Mouse (Mus musculus) adrenal gland, postnatal 25 days (tissue): ENCODE results near the gene Stard10. TPM values are rescaled to one million over a fixed set of nuclear protein-coding genes. Genes with fewer than 3 reads are reported as not detected.

Source experiments
- DNase-seq: peaks from one replicate; pipeline ENCODE4 v3.0.0; 2021; ENCODE audit warnings: mixed read lengths
- total RNA-seq: library from RNA; stranded (reverse); gene quantifications from 2 replicates; pipeline ENCODE4 v1.2.3, GENCODE M21; 2021

Stard10 gene
- total RNA-seq, 1 experiment from 2014 or later = 19.8 TPM

GRCm38 (mm10) chr7:101302691-101303090 lies 14.2 kb upstream of the Stard10 start:
- no peak for DNase-seq

DNA sequence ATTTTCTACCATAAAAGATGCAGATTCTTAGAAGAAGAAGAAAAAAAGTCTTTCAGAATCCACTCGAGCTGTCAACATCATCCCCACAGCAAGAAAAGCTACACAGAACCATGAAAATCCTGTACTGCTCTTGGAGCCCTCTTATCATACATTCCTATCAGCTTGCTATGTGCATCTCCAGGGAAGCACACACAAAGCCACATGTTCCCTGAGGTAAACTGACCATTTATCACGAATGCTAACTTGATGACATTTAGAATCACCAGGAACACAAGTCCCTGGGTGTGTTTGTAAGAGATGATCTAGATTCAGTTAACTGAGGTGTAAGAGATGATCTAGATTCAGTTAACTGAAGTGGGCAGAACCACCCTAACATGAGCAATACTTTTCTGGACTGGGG lies 10.0 kb upstream of the Stard10 start:
- no peak for DNase-seq

GRCm38 (mm10) chr7:101309985-101310326 lies 6.9 kb upstream of the Stard10 start:
- DNase-seq = no peak

DNA sequence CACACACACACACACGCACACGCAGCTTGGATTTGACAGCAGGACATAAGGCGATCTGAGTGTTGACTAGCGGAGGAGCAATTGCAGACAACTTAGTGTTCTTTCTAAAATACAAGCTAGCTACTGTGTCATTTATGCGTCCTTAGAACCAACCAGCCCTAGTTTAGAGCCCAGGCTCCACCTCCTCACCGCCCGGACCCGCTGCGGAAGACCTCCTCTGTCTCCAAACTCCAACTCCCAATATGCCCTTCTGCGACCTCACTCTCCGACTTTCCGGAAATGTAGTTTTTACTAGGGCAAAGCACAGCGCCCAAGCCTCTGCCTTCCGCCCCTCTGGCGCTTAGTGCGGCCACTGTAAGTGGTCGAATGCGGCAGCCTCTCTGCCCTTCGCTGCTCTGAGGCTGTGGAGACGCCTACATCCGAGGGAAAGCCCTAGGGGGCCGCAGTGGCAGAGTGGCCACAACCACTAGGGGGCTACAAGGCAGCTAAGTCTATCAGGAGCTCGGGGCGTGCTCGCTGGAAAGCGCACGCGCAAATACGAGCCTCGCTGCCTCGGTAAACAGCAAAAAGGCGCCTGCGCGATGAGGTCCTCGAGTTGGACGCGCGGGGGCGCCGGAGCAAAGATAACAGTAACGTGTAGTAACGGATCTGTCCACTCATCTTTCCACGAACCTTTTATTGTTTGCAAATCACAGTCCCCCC lies 6.4 kb upstream of the Stard10 start:
- peak; percentile 95 for DNase-seq

DNA sequence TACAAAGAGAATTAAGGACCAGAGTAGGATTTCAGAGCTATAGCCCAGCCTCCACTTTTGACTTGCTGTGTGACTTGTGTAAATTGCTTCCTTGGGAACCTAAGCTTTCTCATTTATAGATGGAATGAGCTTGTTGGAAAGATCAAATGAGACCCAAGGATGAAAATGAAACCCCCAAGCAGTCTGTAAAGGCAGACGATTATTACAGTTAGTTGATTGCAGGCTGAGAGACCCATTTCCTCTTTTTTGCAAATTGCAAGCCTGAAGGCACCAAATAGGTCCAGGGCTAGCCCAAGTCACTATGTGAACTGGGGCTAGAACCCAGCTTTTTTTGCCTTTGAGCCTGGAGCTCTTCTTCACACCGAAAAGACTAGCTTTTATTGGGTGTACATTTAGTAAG lies 5.8 kb upstream of the Stard10 start:
- no peak for DNase-seq

DNA sequence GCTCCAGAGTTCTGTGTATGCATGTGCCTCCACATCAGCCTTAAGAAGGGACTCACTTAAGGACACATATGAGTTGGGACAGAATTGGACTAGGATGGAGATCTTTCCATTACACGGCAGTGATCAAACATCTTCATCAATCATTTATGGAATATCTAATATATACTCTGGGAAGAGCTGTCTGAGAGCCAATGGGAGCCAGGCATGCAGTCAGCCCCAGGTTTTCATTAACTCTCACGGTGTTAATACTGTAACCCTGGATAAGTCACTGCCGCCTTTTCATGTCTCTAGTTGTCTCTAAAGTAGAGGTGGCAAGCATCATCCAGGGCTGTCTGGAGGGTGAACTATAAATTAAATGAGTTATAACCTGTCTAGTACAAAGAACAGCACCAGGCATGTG lies 3.9 kb upstream of the Stard10 start:
- no peak for DNase-seq

- DNase-seq = no peak
These were observed 2.5 kb upstream of the Stard10 start for GRCm38 (mm10) chr7:101314396-101314795.

DNA sequence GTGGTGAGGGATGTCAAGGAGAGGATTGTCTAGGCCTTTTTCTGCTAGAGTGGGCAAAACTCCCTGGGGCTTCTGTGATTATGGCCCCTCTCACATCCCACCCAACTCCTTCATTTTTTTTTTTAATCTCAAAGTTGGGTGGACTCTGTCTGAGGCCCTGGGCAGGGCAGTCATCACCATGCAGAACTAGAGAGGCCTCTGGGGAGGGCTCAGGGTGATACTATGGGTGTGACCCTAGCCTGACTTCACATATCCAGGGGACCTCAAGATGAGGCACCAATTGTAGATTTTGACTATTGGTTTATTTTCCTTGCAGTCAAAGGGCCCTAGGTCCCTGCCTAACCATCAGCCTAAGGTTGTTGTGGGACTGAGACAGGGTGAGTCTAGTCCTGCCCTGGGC lies 1.2 kb upstream of the Stard10 start:
- no peak for DNase-seq

- no peak for DNase-seq
These were observed 290 bp upstream of the Stard10 start for GRCm38 (mm10) chr7:101316591-101317001.

- DNase-seq = no peak
These were observed 2.0 kb downstream of the Stard10 start for GRCm38 (mm10) chr7:101318848-101319247.

- no peak for DNase-seq
These were observed 2.9 kb downstream of the Stard10 start for GRCm38 (mm10) chr7:101319796-101320195.

GRCm38 (mm10) chr7:101320399-101321217 lies 3.7 kb downstream of the Stard10 start:
- DNase-seq = peak; percentile 53

- peak; percentile 35 for DNase-seq
These were observed 4.4 kb downstream of the Stard10 start for GRCm38 (mm10) chr7:101321218-101321827.

- no peak for DNase-seq
These were observed 6.3 kb downstream of the Stard10 start for GRCm38 (mm10) chr7:101323141-101323594.

DNA sequence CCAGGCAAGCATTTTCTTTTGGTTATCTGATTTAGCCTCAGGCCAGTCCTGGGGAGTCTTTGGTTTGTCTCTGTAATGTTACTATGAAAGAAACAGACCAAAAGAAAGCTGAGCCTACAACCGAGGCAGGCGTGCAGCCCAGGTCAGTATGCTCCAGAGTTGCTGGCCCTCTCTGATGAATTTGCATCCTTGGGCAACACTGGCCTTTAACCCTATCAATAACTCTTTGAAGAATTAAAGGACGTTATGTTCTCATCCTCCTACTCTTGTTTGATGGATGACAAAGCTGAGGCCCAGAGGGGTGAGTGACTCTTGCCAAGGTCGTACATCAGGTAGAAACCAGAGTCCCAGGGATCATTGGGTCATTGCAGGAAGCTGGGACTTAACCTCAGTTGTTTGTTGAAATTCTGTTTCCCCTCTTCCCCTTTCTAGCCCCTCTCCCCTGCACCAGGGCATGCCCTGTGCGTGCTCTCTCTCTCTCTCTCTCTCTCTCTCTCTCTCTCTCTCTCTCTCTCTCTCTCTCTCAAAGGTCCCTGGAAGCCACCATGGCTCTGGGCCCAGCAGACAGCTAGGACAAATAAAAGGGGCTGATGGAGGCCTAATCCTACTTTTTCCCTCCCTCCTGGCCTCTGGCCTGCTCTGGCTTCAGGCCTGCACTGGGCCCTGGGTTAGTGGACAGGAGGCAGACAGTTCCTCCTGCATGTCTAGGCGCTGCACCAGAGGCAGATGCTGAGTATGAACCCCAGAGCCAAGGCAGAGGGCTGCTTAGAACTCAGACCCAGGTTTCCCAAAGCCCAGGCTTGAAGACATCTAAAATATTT lies 7.5 kb downstream of the Stard10 start:
- DNase-seq = no peak

DNA sequence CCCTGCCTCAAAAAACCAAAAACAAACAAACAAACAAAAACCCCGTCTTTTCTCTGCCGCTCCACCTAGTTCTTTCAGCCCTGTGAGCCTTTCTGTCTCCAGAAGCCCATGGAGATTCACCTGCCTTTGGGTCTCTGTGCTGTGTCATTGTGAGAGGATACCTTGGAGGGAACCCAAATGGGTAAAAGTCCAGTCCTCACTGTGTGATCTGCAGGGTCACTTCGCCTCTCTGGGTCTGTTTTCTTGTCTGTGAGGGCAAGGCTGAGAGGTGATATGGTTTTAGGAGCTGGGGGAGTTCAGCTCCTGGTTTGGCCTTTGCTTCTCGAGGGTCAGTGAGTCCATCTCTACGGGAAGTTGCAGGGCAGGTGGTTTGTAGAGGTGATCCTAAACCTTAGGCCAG lies 9.1 kb downstream of the Stard10 start:
- DNase-seq = no peak

DNA sequence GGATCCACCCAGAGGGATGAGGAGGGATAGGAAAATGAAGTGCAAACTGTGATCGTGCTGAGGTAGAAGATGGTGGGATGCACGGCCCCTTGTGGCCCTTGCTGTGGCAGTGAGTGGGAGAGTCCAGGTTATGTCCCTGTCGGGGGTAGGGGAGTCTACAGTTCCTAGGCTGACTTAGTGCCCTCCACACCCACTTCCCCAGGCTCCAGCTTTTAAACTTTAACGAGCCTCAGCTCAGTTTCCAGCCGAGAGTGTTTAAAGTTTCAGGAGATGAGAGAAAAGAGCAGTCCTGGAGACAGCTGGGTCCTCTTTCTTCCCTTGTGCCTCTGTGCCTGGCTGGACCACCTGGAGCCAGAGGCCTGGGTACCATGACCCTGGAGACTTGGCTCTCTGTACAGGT lies 10.4 kb downstream of the Stard10 start:
- DNase-seq = no peak

GRCm38 (mm10) chr7:101327786-101328185 lies 10.9 kb downstream of the Stard10 start:
- DNase-seq = no peak

GRCm38 (mm10) chr7:101328621-101329158 lies 11.8 kb downstream of the Stard10 start:
- DNase-seq = peak; percentile 32

DNA sequence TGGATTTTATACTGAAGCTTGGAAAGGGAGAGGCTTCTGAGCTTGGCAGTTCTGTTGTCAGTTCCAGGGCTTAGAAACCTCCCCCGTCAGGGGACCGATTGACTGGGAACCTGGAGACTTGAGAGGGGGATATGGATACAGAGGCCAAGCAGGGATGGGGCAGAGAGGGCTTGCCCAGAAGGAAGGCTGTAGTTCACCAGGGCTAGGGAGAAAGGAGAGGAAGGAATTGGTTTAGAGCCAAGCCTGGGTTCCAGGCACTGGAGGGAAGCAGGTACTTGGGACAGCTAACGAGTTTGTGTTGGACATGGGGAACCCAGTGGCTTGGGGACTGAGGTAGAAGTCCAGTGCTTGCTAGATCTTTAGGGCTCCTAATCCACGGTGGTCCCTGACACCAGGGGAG lies 12.7 kb downstream of the Stard10 start:
- no peak for DNase-seq

DNA sequence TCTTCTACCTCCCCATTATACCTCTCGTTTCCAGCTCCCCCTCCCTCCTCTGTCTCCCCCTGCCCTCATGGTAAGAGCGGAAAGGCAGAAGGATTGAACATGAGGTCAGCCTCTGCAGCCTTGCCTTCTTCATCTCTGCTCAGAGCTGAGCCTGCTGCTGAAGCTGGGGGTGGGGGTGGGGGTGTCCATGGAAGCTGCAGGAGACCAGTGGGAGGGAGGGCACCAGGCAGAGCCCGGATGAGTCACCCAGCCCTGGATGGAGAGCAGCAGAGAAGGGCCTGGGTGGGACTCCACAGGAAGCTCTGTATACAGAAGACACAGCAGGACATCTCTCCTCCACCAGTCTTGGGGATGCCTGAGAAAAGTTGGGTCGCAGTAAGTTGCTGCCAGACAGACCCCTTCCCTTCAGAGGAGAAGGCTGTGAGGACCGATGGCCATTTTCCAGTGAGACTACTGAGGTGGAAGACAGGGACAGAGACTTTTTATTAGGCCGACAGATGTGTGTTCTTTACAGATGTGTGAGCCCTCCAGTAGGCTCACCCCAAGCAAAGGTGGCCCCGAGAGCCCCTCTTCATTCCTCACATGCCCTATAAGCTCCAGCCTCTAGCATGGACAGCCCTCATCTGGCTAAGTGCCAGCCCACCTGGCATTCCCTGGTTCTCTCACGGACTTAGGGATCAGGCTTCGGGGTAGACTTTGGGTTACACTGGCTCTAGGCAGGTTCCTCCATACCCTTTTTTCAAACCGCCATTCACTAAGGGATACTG lies 13.4 kb downstream of the Stard10 start:
- peak; percentile 64 for DNase-seq
